Mouse (Mus musculus) myocyte (in vitro differentiated cells): Measurements from ENCODE around the gene Arhgap19.

Source experiments
- CEBPB ChIP-seq: IDR thresholded peaks from 2 replicates; pipeline ENCODE4 v1.6.1; 2011; ENCODE audit warnings: mild to moderate bottlenecking, moderate library complexity; ENCODE audit not compliant: poor library complexity, insufficient read depth, severe bottlenecking
- E2F4 ChIP-seq: IDR thresholded peaks from one replicate; pipeline ENCODE4 v1.6.1; 2011; ENCODE audit warnings: mild to moderate bottlenecking, control low read depth, moderate library complexity; ENCODE audit not compliant: insufficient read depth
- MAX ChIP-seq: IDR thresholded peaks from one replicate; pipeline ENCODE4 v1.6.1; 2011; ENCODE audit warnings: low read depth, mild to moderate bottlenecking, control low read depth
- MYOD1 ChIP-seq, 3 experiments: IDR thresholded peaks; one replicate each; pipeline ENCODE4 v1.6.1; 2011; ENCODE audit warnings: control low read depth in 2 of 3, low read depth in 2 of 3, mild to moderate bottlenecking in 2 of 3, moderate library complexity in 1 of 3; ENCODE audit not compliant: insufficient read length in 2 of 3, control insufficient read depth in 1 of 3
- POLR2A ChIP-seq: IDR thresholded peaks from one replicate; pipeline ENCODE4 v1.6.1; 2011; ENCODE audit warnings: low read depth, mild to moderate bottlenecking, control low read depth, moderate library complexity; ENCODE audit not compliant: insufficient read length
- POLR2AphosphoS2 ChIP-seq: IDR thresholded peaks from one replicate; pipeline ENCODE4 v1.6.1; 2011; ENCODE audit warnings: low read depth, control low read depth; ENCODE audit not compliant: insufficient read length

DNA sequence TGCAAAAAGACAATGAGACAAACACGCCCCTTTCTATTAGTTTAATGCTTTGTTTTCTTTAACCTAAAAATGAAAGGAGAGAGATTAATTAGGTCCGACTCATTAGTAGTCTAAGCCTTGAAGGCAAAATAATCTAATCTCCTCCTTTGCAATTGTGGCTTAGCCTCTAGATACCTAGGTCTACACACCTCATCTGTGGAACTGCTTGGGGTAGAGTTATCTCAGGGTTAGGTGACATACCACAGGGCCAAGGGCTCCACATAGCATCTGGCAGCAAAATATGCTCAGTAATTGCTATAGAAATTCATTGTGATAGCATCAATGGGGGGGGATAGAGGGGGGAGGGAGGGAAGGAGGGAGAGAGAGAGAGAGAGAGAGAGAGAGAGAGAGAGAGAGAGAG, 76.4 kb downstream of the Arhgap19 start:
- TF ChIP-seq CEBPB (no peak), POLR2A (no peak), MAX (no peak), MYOD1 (IDR thresholded peaks at IDR 0.05; ENCODE audit: control insufficient read depth in 1 of 3, insufficient read length in 2 of 3, low read depth in 2 of 3) (no peak), POLR2AphosphoS2 (no peak), E2F4 (no peak)
